Mouse (Mus musculus) MEL-GATA-1-ER (cell line): ENCODE data around the gene Foxn1.

Source experiments
- DNase-seq: peaks from one replicate; pipeline ENCODE4 v3.0.0-alpha.2; 2012; ENCODE audit warnings: low read depth; ENCODE audit errors: extremely low read depth

Gene Foxn1

DNA sequence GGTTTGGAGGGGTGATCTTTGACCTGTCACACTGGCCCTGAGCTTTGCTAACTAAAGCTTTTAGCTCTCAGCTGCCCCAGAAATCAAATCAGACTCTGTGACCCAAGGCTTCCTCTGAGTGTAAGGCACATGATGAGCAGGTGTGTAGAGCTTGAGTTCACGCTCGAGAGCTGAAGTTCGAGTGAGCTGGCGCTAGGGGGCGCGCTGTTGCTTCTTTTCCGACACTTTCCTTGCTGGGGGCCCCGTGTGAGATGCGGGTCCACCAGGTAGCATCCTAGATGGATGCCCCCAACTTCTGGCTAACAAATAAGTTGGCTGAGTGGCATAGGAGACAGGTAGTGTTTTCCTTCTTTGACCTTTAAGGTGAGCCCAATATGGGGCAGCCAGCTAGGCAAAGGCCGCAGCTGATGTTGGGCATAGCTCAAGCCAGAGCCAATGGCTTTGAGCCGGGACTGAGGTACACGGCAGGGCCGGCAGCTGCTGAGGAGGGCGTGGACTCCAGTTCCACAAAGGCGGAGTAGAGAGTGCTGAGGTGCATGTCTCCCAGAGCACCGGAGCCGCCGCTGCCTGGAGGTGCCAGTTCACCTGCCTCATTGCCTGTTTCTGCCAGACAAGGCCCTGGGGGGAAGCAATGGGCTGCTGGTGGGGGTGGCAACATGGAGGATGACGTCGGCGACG lies 27.9 kb downstream of the Foxn1 start:
- peak; percentile 29 for DNase-seq

DNA sequence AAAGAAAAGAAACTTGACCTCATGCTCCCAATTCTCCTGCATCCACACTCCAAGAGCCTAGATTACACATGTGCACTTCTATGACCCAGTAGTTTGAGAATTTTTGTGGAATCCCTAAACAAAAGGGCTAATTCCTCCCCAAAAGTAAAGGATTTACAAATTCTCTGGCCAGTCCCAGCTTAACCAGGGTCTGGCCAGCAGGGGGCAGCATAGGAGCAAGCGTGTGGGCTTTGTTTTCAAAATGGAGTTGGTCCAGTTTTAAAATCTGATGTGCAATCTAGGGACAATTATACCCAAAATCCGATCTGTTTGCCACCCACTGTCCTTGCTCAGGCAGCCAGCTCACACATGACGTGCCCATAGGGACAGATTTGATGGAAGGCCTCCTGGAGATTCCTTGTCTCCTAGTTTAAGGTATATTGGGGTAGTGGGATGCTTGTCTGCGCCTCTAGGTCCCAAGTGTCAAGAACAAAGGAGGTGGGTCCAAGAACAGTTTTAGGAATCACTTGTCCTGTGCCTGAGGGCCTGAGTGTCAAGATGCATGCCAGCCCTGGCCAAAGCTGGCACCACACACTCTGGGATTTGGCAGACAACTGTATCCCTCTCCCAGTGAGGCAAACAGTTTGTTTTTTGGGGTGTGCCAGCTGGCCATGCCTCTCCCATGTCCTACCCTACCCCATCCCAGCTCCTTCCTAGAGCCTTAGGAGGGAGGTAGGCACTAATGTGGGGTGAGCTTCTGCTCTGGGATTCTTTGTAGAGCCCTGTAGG lies 30.7 kb downstream of the Foxn1 start:
- DNase-seq = no peak

DNA sequence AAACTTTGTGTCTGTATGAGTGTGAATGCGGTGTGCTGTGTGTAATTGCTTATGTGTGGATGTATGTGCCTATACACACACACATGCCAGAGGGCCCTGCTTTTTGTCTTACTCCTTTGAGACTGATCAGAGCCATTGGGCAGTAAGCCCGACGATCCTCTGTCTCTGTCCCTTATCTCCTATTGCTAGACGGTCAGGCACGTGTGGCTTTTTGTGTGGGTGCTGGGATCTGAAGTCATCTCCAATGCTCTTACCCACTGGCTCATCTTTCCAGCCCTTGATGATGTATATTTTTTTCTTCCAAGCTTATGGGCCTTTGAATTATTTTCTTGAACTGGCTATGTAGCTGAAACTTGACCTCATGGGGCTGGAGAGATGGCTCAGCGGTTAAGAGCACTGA lies 31.5 kb downstream of the Foxn1 start:
- no peak for DNase-seq

DNA sequence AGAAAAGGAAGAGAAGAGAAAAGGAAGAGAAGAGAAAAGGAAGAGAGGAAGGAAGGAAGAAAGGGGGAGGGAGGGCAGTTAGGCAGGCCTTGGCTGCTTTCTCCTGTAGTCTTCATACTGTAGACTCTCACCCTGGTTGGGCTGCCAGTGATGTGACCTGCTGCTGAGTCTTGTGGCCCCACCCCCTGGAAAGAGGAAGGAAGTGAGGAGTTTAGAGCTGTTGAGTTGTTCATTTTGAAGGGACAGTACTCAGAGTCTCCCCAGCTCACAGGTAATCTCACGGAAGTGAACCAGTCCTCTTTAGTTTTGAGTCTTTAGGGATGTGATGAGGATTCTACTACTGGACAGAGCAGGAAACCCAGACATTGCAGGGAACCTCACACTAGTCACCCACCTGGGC lies 33.3 kb downstream of the Foxn1 start:
- DNase-seq = peak; percentile 63

DNA sequence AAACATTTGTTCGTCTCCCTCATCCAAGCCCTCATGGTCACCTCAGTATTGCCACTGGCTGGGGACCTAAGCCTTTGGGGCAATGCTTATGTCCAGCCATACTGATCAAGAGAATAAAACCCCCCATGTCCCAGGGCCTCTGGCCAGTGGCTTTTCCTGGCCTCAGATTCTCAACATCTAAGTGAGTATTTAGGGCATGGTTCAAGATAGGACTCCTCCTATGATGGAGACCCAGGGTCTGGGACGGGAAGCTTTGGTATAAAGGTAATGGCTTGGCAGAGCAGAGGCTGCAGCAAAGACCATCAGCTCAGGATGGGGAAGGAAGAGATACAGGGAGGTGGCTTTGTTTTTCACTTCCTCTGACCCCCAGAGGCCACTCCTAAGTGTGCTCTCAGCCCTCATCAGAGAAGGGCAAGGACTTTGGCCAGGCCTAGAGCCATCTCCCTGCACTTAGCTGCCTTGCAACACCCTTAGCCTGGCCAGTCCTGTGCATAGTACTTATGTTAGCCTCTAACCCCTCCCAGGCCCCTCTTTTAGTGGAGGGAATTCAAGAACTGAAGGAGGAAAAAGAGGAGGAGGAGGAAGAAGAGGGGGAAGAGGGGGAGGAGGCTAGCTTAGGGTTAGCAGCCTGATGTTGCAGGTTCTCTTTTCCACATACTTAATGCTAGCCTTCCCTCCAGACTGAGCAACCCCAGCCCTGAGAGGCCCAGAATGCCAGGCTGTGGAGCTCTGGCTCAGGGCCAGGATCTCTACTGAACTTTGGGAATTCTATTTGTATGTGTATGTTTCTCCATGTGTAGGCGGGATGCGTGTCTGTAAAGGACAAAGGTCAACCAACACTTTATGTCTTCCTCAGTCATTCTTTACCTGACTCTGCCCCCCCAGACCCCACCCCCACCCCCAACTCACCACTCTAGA lies 36.7 kb downstream of the Foxn1 start:
- no peak for DNase-seq

DNA sequence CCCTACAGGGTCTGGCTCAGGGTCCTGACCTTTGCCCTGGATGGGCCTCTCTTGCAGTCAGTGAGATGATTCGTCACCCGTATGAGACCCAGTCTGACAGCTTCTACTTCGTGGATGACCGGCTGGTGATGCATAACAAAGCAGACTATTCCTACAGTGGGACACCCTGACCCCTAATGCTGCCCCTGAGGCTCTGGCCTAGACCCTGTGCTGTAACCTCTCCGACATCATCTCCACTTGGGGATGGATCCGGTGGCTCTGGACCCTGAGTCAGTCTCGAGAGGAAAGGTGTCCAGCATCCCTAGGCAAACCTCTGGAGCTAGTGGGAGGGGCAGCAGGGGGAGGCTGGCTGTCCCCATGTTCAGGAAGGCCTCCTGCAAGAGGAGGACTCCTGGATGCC lies 37.9 kb downstream of the Foxn1 start:
- no peak for DNase-seq

DNA sequence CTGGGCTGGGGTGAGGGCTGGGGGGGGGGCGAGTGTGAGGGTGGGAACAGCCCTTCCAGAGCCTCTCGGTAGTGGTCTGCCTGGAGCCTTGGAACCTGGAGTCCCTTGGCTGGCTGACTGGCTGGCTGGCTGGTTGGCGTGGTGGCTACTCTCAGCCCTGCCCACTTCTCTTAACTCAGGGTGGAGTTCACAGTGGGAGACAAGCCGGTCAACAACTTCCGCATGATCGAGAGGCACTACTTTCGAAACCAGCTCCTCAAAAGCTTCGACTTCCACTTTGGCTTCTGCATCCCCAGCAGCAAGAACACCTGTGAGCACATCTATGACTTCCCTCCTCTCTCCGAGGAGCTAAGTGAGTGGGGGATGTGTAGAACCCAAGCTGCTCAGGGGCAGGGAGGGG lies 38.5 kb downstream of the Foxn1 start:
- no peak for DNase-seq

DNA sequence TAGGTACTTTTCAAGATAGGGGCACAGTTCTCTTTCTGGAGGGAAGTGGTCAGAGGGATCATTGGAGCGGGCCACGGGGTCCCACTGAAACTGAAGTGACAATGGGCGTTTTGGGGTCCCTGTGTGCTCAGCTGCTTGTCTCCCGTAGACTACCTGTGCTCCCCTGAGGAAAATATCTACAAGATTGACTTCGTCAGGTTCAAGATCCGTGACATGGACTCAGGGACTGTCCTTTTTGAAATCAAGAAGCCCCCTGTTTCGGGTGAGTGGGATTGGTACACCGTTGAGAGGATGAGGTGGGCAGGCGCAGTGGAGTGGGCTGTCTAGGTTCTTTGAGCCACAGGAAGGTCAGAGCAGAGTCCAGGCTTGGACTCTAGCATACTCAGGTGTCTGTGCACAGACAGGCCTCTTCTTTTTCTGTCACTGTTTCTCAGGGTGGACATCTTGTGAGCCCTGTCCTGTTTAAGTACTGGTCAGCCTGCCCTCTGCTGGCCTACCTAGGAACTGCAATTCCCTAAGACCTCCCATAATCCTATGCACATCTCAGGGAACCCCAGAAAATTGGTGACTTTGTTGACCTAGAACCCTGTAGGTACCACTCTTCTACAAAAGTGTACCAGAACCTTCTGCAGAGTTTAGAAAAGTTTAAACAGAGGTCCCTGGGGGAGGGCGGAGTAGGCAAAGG lies 39.1 kb downstream of the Foxn1 start:
- DNase-seq = peak; percentile 43

DNA sequence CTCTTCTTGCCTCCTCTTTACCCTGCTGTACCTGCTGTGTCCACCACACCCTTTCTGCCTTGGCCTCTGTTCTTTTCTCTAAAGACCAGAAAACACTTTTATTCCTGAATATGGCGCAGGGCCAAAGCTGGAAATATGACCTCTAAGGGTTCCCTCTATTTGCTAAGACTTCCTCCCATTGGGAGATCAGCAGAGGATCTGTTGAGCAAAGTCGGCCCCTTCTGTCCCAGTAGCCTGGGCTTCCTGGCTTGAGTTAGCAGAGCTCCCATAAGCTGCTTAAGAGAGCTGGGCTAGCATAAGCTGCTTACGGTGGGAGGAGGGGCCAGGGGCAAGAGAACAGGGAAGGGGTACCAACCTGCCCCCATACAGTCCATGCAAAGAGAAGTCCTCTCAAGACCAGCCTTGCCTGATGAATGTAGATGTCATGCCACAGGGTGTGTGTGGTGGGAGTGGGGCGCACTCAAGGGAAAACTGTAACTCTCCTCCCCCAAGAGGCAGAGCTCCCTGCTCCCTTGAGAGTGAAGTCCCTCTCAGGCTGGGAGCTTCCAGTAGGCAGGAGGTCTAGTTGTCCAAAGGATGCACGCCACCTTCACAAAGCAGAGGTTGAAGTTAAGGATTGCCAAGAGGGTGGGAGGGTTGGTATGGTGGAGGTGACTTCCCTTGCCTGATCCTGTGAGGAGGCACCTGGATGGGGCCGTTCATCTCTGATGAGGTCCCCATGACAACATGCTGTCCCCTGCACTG lies 39.9 kb downstream of the Foxn1 start:
- no peak for DNase-seq

DNA sequence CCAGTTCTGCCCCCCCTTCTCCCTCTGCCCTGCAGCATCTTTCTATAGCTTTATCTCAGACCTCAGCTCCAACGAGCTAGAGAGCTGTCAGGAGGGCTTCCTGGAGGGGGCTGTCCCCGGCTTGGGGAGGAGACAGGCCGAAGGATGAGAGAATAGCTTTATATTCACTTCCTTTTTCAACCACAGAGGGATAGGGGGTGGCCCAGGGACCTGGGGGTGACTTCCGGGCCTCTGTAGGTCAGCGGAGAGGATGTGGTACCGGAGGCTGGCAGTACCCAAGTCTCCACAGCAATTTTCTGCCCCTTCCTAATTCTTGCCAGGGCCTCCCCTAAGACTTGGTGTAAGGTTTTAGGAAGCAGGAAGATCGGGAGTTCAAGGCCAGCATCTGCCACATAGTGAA lies 40.6 kb downstream of the Foxn1 start:
- peak; percentile 63 for DNase-seq

DNA sequence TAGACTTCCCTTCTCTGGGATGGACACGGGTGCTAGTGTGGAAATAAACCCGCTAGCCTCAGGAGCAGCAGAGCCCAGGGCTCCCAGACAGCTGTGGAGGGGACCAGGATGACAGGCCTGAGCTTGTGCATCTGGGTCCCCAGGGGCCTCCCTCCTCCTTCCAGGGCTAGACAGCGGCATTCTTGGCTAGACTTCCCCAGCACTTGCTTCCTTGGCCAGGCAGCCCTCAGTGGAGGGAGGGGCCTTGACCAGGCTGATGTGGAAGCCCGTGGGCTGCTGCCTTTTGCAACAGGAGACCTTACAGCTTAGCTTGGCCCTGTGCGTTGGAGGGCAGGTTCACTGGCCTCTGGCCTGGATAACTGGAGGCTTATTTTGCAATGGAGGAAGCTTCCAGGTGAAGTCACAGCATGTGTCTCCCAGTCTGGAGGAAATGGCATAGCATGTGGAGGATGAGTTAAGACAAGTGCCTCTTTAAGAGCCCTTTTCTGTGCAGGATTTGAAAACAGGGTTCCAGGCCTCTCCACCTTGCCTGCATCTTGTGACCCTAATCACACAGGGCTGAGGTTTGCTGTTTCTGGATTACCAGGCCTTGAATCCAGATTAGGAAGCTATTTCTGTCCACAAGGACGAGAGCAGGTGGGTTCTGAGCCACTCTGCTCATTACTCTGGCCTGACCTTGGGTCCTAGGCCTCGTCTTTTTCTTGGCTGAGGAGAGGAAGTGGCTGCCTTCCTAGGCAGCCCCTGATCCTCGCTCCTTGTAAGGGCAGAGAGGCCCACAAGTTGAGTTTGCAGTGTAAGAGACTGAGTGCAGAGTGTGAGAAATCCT lies 41.3 kb downstream of the Foxn1 start:
- DNase-seq = no peak

DNA sequence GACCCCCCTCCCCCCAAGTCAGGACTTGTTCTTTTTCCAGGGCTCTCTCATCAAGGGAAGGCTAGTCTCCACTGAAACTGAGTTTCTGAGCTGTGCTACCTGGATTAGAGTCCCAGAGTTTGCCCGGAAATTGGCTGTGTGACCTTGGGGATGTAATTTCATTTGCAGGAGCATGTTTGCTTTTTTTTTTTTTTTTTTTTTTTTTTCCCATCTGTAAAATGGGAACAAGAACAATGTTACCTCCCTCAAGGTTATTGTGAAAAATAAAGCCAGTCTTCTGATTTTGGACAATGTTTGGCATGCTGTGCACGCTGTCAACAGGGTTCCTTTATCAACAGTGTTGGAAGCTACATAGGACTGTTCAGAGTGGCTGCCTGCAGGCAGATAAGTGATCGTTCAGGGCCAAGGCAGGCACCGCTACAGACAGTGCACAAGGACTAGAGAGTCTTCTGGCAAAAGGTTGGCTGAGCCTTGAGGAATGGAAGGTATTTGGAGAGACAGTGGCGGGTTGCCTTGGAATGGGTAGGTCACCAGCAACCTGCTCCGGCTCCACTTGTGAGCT lies 41.9 kb downstream of the Foxn1 start:
- DNase-seq = peak; percentile 60

DNA sequence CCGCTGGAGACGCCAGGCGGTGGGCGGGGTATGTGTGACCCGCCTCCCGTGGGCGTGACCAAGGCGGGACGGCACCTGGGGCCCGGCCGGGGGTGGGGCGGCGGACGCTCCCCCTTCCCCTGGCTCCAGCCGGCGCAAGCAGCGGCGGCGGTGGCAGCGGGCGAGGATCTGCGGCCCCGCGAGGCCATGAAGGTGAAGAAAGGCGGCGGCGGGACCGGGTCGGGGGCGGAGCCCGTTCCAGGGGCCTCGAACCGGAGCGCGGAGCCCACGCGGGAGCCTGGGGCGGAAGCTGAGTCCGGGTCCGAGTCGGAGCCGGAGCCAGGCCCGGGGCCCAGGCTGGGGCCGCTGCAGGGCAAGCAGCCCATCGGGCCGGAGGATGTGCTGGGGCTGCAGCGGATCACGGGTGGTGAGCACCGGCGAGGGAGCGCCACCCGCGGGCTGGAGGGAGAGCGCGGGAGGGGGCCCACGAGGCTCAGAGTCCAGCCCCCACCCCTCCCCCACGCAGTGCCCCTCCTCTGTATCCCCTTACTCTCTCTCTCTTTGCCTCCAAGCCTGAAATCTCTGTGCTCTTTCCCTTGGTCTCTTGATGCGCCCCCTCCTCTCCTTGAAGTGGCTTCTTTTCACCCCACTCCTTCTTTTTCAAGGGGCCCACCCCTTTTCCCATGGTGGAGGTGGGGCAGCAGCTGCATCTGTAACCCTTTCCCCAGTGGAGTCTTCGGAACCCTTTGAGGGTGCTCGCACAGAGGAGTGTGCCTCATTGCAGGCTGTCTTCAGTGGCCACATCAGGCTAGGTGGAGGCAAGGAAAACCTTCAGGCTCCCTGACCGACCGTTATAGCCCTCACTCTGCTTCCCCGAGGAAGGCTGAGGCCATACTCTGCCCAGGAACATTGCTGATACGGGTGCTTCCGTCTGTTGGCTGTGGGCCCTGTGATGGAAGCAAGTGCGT lies 42.7 kb downstream of the Foxn1 start, which contains the start of gene Unc119:
Gene Unc119, plus strand, starts transcription at position 102 of the 947 bp plus-strand sequence.
- peak; percentile 44 for DNase-seq

DNA sequence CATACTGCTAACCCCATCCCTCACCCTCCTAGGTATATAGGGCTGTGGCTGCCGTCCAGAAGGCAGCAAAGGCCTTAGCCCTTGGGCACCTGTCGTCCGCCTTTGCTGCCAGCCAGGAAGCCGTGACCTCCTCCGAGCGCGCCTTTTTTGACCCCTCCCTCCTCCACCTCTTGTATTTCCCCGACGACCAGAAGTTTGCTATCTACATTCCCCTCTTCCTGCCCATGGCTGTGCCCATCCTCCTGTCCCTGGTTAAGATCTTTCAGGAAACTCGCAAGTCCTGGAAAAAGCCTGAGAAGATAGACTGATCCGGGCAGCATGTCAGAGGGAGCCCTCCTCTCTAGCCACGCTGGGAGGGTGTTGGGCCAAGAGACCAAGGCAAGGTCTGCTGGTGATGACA lies 44.7 kb downstream of the Foxn1 start:
- DNase-seq = no peak

DNA sequence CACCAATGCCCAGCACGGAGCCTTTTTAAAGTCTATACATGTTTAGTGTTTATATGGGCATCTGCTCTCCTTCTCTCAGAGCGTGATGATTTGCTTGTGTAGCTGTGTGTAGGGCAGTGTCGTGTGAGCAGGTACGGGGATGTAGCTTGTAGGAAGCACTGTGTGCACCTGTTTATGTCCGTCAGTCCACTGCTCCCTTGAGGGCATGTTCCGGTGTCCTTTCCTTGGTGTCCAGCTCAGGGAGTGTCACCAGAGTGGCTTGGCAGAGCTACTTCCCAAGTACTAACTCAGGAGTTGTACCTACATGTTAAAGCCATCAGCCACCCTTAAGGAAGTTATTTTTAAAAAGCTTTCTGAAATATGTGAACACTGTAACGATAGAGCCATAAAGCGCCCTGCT lies 49.3 kb downstream of the Foxn1 start:
- DNase-seq = no peak

DNA sequence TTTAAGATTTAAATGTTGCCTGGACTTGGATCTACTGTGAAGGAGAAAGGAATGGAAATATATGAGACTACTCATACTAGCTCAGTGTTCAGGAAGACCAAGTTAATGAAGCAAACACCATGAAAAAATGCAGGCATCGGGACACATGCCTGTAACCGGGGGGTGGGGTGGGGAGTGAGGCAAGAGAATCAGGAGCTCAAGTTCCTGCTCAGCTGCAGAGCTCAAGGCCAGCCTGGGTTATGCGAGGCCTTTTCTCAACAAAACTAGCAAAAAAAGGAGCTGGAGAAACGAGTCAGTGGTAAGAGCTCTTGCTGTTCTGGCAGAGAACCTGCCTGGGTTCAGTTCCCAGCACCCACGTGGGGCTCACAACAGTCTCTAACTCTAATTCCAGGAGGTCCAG lies 52.4 kb downstream of the Foxn1 start:
- DNase-seq = no peak

DNA sequence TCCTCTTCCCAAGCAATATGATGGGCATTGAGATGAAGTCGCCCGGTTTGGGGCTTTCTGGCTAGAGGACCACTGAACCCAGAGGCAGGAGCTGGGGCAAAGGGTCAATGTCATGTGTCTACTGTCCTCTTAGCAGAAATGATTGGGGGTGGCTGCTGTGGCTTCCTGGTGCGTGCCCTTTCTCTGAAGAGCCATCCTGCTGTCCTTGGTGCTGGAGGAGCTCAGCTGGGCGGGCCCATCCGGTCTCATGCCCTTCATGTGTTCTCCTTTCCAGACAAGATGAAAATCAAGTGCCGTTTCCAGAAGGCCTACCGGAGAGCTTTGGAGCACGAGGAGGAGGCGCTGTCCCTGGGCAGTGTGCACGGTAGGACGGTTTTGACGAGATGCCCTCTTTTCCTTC lies 53.7 kb downstream of the Foxn1 start:
- no peak for DNase-seq

DNA sequence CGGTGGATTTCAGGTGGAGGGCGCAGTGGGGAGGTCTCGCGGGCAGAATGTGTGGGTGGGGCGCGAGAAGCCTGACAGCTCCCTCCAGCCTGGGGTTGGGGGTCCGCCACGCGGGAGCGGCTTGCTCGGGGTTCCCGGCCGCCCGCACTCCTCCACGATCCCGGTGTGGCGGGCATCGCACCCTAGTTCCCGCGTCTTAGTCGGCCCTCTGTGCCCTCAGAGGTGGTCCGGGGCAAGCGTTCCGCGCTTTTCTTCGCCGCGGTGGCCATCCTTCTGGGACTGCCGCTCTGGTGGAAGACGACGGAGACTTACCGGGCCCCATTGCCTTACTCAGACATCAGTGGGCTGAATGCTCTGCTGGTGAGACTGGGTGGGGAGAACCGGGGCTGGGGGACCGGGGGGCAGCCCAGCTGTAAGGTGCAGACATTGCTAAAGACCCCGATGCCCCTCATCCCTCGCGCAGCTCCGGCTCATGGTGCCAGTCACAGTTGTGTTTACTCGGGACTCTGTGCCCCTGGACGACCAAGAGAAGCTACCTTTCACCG lies 57.8 kb downstream of the Foxn1 start:
- no peak for DNase-seq
